ENCODE assay signal across 23 mouse cellular contexts in genomic region chr3:99251271-99252165, GRCm38 (mm10). TPM values are rescaled to one million over a fixed set of nuclear protein-coding genes. Genes with fewer than 3 reads are reported as not detected.
DNase-seq lines count a peak whose midpoint lies in the region; ATAC-seq and TF ChIP-seq lines count a peak whose summit lies in the region.
"Had no signal": no experiment of that assay in that cellular context is flagged by ENCODE, and none has a peak within 500 bp of the region (broad histone marks: within the 10 kb centered on the region; RNA-seq: fewer than 3 reads in every experiment).

No protein-coding gene starts in this region.

- ATAC-seq in midbrain, embryonic 14.5 days (ENCODE audit: low FRiP score, low TSS enrichment), result no peak
- ATAC-seq in neural tube, embryonic 11.5 days (ENCODE audit: insufficient read depth, low FRiP score, low TSS enrichment), result no peak
- ATAC-seq: hindbrain, embryonic 16.5 days; midbrain, embryonic 15.5 days had no signal

- no peaks in the 10 kb centered on the region for H3K9me3 ChIP-seq in midbrain, embryonic 10.5 days (replicated peaks)
- H3K9me3 ChIP-seq in midbrain, embryonic 14.5 days (ENCODE audit: control insufficient read depth, low read length), result no peaks in the 10 kb centered on the region
- no peaks in the 10 kb centered on the region for H3K9me3 ChIP-seq in neural tube, embryonic 11.5 days (ENCODE audit: control insufficient read depth, low read length)
- H3K9me3 ChIP-seq: forebrain, embryonic 12.5 days; heart, embryonic 15.5 days; midbrain, embryonic 15.5 days had no signal

- H3K4me1 ChIP-seq in midbrain, embryonic 10.5 days, result peaks cover 34% of the 10 kb centered on the region
- 0 out of 2 replicates have a peak, but pooled peaks cover 8% of the 10 kb centered on the region for H3K4me1 ChIP-seq in midbrain, embryonic 14.5 days (ENCODE audit: control insufficient read depth, insufficient read depth, low read length)
- peaks cover 3% of the 10 kb centered on the region; the same call in 1 of the 2 replicates for H3K4me1 ChIP-seq in embryonic fibroblast, embryonic 13.5 days (ENCODE audit: control insufficient read depth, insufficient read depth, low read length)
- peaks cover 7% of the 10 kb centered on the region; the same call in 1 of the 2 replicates for H3K4me1 ChIP-seq in neural tube, embryonic 11.5 days (ENCODE audit: control insufficient read depth, insufficient read depth, low read length)

- WGBS in midbrain, embryonic 10.5 days, result 8% methylated on average over 6 of the region's 6 CpGs
- 3% methylated on average over 6 of the region's 6 CpGs for WGBS in midbrain, embryonic 14.5 days
- WGBS in neural tube, embryonic 11.5 days, result 6% methylated on average over 6 of the region's 6 CpGs

- H3K36me3 ChIP-seq in midbrain, embryonic 10.5 days, result no peaks in the 10 kb centered on the region
- H3K36me3 ChIP-seq in midbrain, embryonic 14.5 days (ENCODE audit: control insufficient read depth, insufficient read depth, low read length), result no peaks in the 10 kb centered on the region
- H3K36me3 ChIP-seq in neural tube, embryonic 11.5 days (ENCODE audit: control insufficient read depth, insufficient read depth, low read length), result no peaks in the 10 kb centered on the region
- H3K36me3 ChIP-seq: forebrain, embryonic 12.5 days; G1E; heart, embryonic 15.5 days; midbrain, embryonic 15.5 days had no signal

- DNase-seq in embryo, embryonic 11 days, result peak; percentile 18
- no peak for DNase-seq in embryo, embryonic 10 days (ENCODE audit: low spot score)
- peak; percentile 34 for DNase-seq in midbrain, embryonic 10.5 days (ENCODE audit: low spot score)
- DNase-seq in midbrain, embryonic 14.5 days, result no peak
- peak; percentile 19 for DNase-seq in neural tube, embryonic 11.5 days (ENCODE audit: low spot score)
- DNase-seq in kidney, adult 11 months, result no peak
- DNase-seq: adrenal gland, postnatal 36 days; cerebellum, adult 18-20 months; cerebellum, postnatal 25 days; heart, adult 2 months; heart, postnatal 4 days; kidney, adult 2 months; kidney, postnatal 10 days; layer of hippocampus, postnatal 36 days; thymus, postnatal 25 days had no signal

- H3K27me3 ChIP-seq in midbrain, embryonic 10.5 days (ENCODE audit: low read depth, poor library complexity, severe bottlenecking), result peaks cover 100% of the 10 kb centered on the region
- peaks cover 95% of the 10 kb centered on the region for H3K27me3 ChIP-seq in midbrain, embryonic 14.5 days (ENCODE audit: control insufficient read depth, insufficient read depth, low read length)
- peaks cover 97% of the 10 kb centered on the region for H3K27me3 ChIP-seq in neural tube, embryonic 11.5 days (ENCODE audit: control insufficient read depth, insufficient read depth, low read length)

- no peak overlapping the region for H3K9ac ChIP-seq in midbrain, embryonic 14.5 days (replicated peaks; ENCODE audit: low read length)
- no peak overlapping the region for H3K9ac ChIP-seq in neural tube, embryonic 11.5 days (ENCODE audit: low read length)
- H3K9ac ChIP-seq: forebrain, embryonic 12.5 days; heart, embryonic 15.5 days; liver, embryonic 14.5 days; midbrain, embryonic 15.5 days had no signal

- no peak overlapping the region for H3K4me2 ChIP-seq in midbrain, embryonic 14.5 days (ENCODE audit: low read length)
- no peak overlapping the region for H3K4me2 ChIP-seq in neural tube, embryonic 11.5 days (ENCODE audit: low read depth)
- H3K4me2 ChIP-seq: forebrain, embryonic 12.5 days; heart, embryonic 15.5 days; midbrain, embryonic 15.5 days had no signal

- TF ChIP-seq POLR2A in embryonic fibroblast, embryonic 13.5 days (IDR thresholded peaks at IDR 0.05; ENCODE audit: low read depth, low read length), result no peak

- TF ChIP-seq CTCF in embryonic fibroblast, embryonic 13.5 days (IDR thresholded peaks at IDR 0.05; ENCODE audit: borderline replicate concordance, insufficient read depth, low read length), result no peak

- H3K27ac ChIP-seq in midbrain, embryonic 10.5 days (replicated peaks), result no peak overlapping the region
- no peak overlapping the region for H3K27ac ChIP-seq in midbrain, embryonic 14.5 days (replicated peaks; ENCODE audit: low read depth, low read length)
- peak overlapping the region; percentile 82 for H3K27ac ChIP-seq in embryonic fibroblast, embryonic 13.5 days (ENCODE audit: insufficient read depth, low read length)
- no peak overlapping the region for H3K27ac ChIP-seq in neural tube, embryonic 11.5 days (ENCODE audit: low read depth, low read length)
- H3K27ac ChIP-seq: forebrain, embryonic 12.5 days; heart, adult 2 months; heart, embryonic 15.5 days; liver, embryonic 14.5 days; macrophage; midbrain, embryonic 15.5 days had no signal

- no peak overlapping the region for H3K4me3 ChIP-seq in midbrain, embryonic 10.5 days
- H3K4me3 ChIP-seq in midbrain, embryonic 14.5 days (replicated peaks; ENCODE audit: low read depth, low read length), result no peak overlapping the region
- H3K4me3 ChIP-seq in embryonic fibroblast, embryonic 13.5 days (ENCODE audit: insufficient read depth, low read length), result 0 out of 2 replicates have a peak overlapping the region, but pooled peaks have one; percentile 6
- no peak overlapping the region for H3K4me3 ChIP-seq in neural tube, embryonic 11.5 days (ENCODE audit: low read depth, low read length)
- H3K4me3 ChIP-seq: forebrain, embryonic 12.5 days; heart, adult 2 months; midbrain, embryonic 15.5 days had no signal

RNA-seq across cellular contexts. Expression of gene Tbx15, which starts 11.3 kb away (rescaled TPM):
- polyA plus RNA-seq in midbrain, embryonic 10.5 days (2016; fragmentation: Nextera tagmentation; extraction: Ambion mirVana), result 1.2 TPM in 2 replicates
- 0.13 and 0.92 TPM in 2 replicates for polyA plus RNA-seq in midbrain, embryonic 14.5 days (2014; fragmentation: Nextera tagmentation; extraction: Ambion mirVana)
- polyA plus RNA-seq in embryonic fibroblast, embryonic 13.5 days (2011; ENCODE audit: insufficient read length, low read depth, missing spikeins), result 57.3 and 86.3 TPM in 2 replicates
- polyA plus RNA-seq in neural tube, embryonic 11.5 days (2014; fragmentation: Nextera tagmentation; extraction: Ambion mirVana), result 2.1 and 2.6 TPM in 2 replicates
- polyA plus RNA-seq: G1E, macrophage had no signal

Comparison
In these comparisons a context has a peak if more than half of its experiments do, and no peak if none do; other contexts are left out.
1. DNase-seq: peak in embryo, embryonic 11 days (single experiment), midbrain, embryonic 10.5 days (single experiment) and neural tube, embryonic 11.5 days (single experiment); none in embryo, embryonic 10 days (single experiment), midbrain, embryonic 14.5 days (single experiment) and kidney, adult 11 months (single experiment).
2. RNA of gene Tbx15, which starts 11.3 kb away (polyA plus RNA-seq): 57.3 to 86.3 TPM in embryonic fibroblast, embryonic 13.5 days; 2.1 to 2.6 TPM in neural tube, embryonic 11.5 days, 1.2 TPM in midbrain, embryonic 10.5 days and 0.13 to 0.92 TPM in midbrain, embryonic 14.5 days; every median in the first group is over 10 times any median in the second.